Mouse (Mus musculus): ENCODE measurements around the gene Il2rg. TPM values are rescaled to one million over a fixed set of nuclear protein-coding genes. Genes with fewer than 3 reads are reported as not detected.

Il2rg gene
- polyA plus RNA-seq, 1 experiment from 2014 or later, result 16.9 TPM

DNA sequence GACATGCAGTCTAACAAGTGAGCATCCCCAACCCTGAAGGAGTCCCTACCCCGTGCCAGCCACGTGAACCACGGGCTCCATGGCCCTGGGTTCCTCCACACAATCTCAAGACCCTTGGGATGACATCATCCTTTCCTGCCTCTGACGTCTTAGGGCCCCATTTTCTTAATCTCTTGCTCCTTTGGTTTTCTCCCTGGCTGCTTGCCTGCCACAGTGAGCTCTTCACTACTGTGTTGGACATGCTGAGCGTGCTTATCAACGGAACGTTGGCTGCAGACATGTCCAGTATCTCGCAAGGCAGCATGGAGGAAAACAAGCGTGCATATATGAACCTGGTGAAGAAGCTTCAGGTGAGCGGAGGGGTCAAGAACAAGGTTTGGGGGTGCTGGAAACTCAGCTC, 22.1 kb upstream of the Il2rg start:
- Histone ChIP-seq H3K27ac (ENCODE audit: low read depth, low read length) (peak overlapping the region; percentile 25; the same call in 1 of the 2 replicates), H3K9me3 (ENCODE audit: control insufficient read depth, low read length) (no peaks in the 10 kb centered on the region), H3K27me3 (replicated peaks; ENCODE audit: control insufficient read depth, insufficient read depth, low read length) (no peaks in the 10 kb centered on the region; the same call in 1 of the 2 replicates), H3K9ac (ENCODE audit: low read depth, low read length) (no peak overlapping the region), H3K4me1 (replicated peaks; ENCODE audit: control insufficient read depth, insufficient read depth, low read length) (peaks cover 8% of the 10 kb centered on the region; the same call in 1 of the 2 replicates), H3K4me2 (no peak overlapping the region), H3K36me3 (ENCODE audit: control insufficient read depth, insufficient read depth, low read length) (peaks cover 32% of the 10 kb centered on the region), H3K4me3 (ENCODE audit: low read depth, low read length) (no peak overlapping the region)
- ATAC-seq (replicated peaks; ENCODE audit: low FRiP score), result peak; percentile 42
- WGBS, result 72% methylated on average over 10 of the region's 10 CpGs
- no peak for DNase-seq (ENCODE audit: low spot score)

- H3K4me3 ChIP-seq (ENCODE audit: low read depth, low read length), result no peak overlapping the region
- H3K4me1 ChIP-seq (replicated peaks; ENCODE audit: control insufficient read depth, insufficient read depth, low read length), result peaks cover 8% of the 10 kb centered on the region; the same call in 1 of the 2 replicates
- peaks cover 32% of the 10 kb centered on the region for H3K36me3 ChIP-seq (ENCODE audit: control insufficient read depth, insufficient read depth, low read length)
- WGBS, result 86% methylated on average over 7 of the region's 7 CpGs
- no peak for ATAC-seq (replicated peaks; ENCODE audit: low FRiP score)
- no peak overlapping the region for H3K4me2 ChIP-seq
- H3K27me3 ChIP-seq (replicated peaks; ENCODE audit: control insufficient read depth, insufficient read depth, low read length), result no peaks in the 10 kb centered on the region; the same call in 1 of the 2 replicates
- no peak for DNase-seq (ENCODE audit: low spot score)
- no peaks in the 10 kb centered on the region for H3K9me3 ChIP-seq (ENCODE audit: control insufficient read depth, low read length)
- H3K9ac ChIP-seq (ENCODE audit: low read depth, low read length), result no peak overlapping the region
- peak overlapping the region; percentile 84; the same call in 1 of the 2 replicates for H3K27ac ChIP-seq (ENCODE audit: low read depth, low read length)
Observed at GRCm38 (mm10) chrX:101289037-101289436, 21.0 kb upstream of the Il2rg start.

GRCm38 (mm10) chrX:101288432-101288831, 20.4 kb upstream of the Il2rg start:
- no peak overlapping the region for H3K4me3 ChIP-seq (ENCODE audit: low read depth, low read length)
- peaks cover 8% of the 10 kb centered on the region; the same call in 1 of the 2 replicates for H3K4me1 ChIP-seq (replicated peaks; ENCODE audit: control insufficient read depth, insufficient read depth, low read length)
- H3K36me3 ChIP-seq (ENCODE audit: control insufficient read depth, insufficient read depth, low read length), result peaks cover 30% of the 10 kb centered on the region
- H3K27ac ChIP-seq (ENCODE audit: low read depth, low read length), result peak overlapping the region; percentile 84
- DNase-seq (ENCODE audit: low spot score) (no peak), ATAC-seq (replicated peaks; ENCODE audit: low FRiP score) (no peak)
- no peaks in the 10 kb centered on the region for H3K9me3 ChIP-seq (ENCODE audit: control insufficient read depth, low read length)
- 84% methylated on average over 6 of the region's 6 CpGs for whole genome bisulfite sequencing
- H3K27me3 ChIP-seq (replicated peaks; ENCODE audit: control insufficient read depth, insufficient read depth, low read length), result no peaks in the 10 kb centered on the region; the same call in none of the 2 replicates
- peak overlapping the region; percentile 13 for H3K4me2 ChIP-seq
- peak overlapping the region; percentile 25; the same call in 1 of the 2 replicates for H3K9ac ChIP-seq (ENCODE audit: low read depth, low read length)

DNA sequence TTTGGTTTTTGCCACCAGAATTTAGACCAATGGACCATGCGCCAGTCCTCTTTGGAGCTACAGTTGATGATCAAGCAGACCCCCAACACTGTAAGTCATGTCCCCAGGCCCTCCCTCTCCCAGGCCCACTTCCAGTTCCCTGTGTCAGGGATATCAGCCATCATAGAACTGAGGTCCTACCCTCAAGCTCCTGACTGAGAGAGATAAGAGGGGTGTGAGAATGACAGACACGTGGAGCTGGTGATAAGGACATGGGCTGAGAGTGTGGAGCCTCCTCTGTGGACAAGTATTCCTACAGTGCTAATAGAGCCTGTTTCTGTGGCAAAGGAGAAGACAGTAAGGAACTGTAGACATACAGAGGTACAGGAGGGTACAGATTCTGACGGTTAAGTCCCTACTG, 19.5 kb upstream of the Il2rg start:
- Histone ChIP-seq H3K4me1 (replicated peaks; ENCODE audit: control insufficient read depth, insufficient read depth, low read length) (peaks cover 8% of the 10 kb centered on the region; the same call in 1 of the 2 replicates), H3K4me3 (ENCODE audit: low read depth, low read length) (no peak overlapping the region), H3K36me3 (ENCODE audit: control insufficient read depth, insufficient read depth, low read length) (peaks cover 31% of the 10 kb centered on the region), H3K27me3 (replicated peaks; ENCODE audit: control insufficient read depth, insufficient read depth, low read length) (peaks cover 3% of the 10 kb centered on the region), H3K4me2 (peak overlapping the region; percentile 37; the same call in 1 of the 2 replicates), H3K27ac (ENCODE audit: low read depth, low read length) (peak overlapping the region; percentile 84), H3K9ac (ENCODE audit: low read depth, low read length) (no peak overlapping the region), H3K9me3 (ENCODE audit: control insufficient read depth, low read length) (no peaks in the 10 kb centered on the region)
- DNase-seq (ENCODE audit: low spot score) (no peak), ATAC-seq (replicated peaks; ENCODE audit: low FRiP score) (peak; percentile 97)
- WGBS, result 60% methylated on average over 3 of the region's 3 CpGs

DNA sequence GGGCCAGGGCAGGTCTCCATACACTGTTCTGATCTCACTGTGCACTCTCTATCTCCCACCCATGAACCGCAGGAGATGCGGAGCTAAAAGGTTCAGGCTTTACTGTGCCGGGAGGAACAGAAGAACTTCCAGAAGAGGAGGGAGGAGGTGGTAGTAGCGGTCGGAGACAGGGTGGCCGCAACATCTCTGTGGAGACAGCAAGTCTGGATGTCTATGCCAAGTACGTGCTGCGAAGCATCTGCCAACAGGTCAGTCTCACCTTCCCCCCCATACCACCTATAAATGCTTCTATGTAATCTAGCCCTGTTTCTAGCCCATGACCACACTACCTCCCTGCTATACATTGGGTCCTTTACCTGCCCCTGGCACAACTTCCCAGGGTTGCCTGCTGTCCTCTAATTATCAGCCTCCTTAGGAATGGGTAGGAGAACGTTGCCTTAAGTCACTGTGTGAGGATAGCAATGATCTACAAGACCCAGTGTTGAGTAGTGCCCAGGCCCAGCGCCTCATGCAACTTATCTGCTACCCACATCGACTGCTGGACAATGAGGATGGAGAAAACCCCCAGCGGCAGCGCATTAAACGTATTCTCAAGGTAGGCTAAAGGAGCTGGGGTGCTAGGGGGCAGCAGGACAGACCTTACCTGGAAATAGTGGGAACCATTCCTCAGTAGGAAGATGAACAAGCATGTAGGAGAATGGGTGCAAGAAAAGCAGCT, 18.1 kb upstream of the Il2rg start:
- peaks cover 3% of the 10 kb centered on the region for H3K27me3 ChIP-seq (replicated peaks; ENCODE audit: control insufficient read depth, insufficient read depth, low read length)
- no peak overlapping the region for H3K4me2 ChIP-seq
- H3K9me3 ChIP-seq (ENCODE audit: control insufficient read depth, low read length), result no peaks in the 10 kb centered on the region
- no peak overlapping the region for H3K27ac ChIP-seq (ENCODE audit: low read depth, low read length)
- no peak for DNase-seq (ENCODE audit: low spot score)
- peaks cover 26% of the 10 kb centered on the region; the same call in 1 of the 2 replicates for H3K36me3 ChIP-seq (ENCODE audit: control insufficient read depth, insufficient read depth, low read length)
- no peak overlapping the region for H3K9ac ChIP-seq (ENCODE audit: low read depth, low read length)
- no peak overlapping the region for H3K4me3 ChIP-seq (ENCODE audit: low read depth, low read length)
- 87% methylated on average over 14 of the region's 14 CpGs for WGBS
- no peak for ATAC-seq (replicated peaks; ENCODE audit: low FRiP score)
- peaks cover 8% of the 10 kb centered on the region; the same call in 1 of the 2 replicates for H3K4me1 ChIP-seq (replicated peaks; ENCODE audit: control insufficient read depth, insufficient read depth, low read length)

DNA sequence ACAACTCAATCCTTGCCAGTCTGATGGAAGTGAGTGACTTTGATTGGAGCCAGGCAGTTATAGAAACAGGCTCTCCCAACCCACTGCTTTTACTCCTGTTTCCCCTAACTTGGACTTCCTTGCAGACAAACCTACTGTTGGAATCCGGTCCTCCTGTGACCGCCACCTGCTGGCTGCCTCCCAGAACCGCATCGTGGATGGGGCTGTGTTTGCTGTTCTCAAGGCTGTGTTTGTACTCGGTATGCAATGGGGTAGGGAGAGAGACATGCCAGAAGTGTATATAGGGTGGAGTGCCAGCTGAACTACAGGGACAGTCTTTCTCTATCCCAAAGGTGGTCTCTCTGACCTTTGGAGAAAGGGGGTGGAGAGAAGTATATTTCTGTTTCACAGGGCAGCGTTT, 17.5 kb upstream of the Il2rg start:
- Histone ChIP-seq H3K36me3 (ENCODE audit: control insufficient read depth, insufficient read depth, low read length) (peaks cover 24% of the 10 kb centered on the region; the same call in 1 of the 2 replicates), H3K4me3 (ENCODE audit: low read depth, low read length) (no peak overlapping the region), H3K4me1 (replicated peaks; ENCODE audit: control insufficient read depth, insufficient read depth, low read length) (peaks cover 8% of the 10 kb centered on the region; the same call in 1 of the 2 replicates), H3K9ac (ENCODE audit: low read depth, low read length) (no peak overlapping the region), H3K27ac (ENCODE audit: low read depth, low read length) (no peak overlapping the region), H3K9me3 (ENCODE audit: control insufficient read depth, low read length) (no peaks in the 10 kb centered on the region), H3K27me3 (replicated peaks; ENCODE audit: control insufficient read depth, insufficient read depth, low read length) (peaks cover 3% of the 10 kb centered on the region), H3K4me2 (no peak overlapping the region)
- no peak for DNase-seq (ENCODE audit: low spot score)
- WGBS, result 39% methylated on average over 6 of the region's 6 CpGs
- ATAC-seq (replicated peaks; ENCODE audit: low FRiP score), result no peak

GRCm38 (mm10) chrX:101282813-101283212, 14.8 kb upstream of the Il2rg start:
- WGBS, result 86% methylated on average over 6 of the region's 6 CpGs
- Histone ChIP-seq H3K4me3 (ENCODE audit: low read depth, low read length) (no peak overlapping the region), H3K27ac (ENCODE audit: low read depth, low read length) (no peak overlapping the region), H3K4me1 (replicated peaks; ENCODE audit: control insufficient read depth, insufficient read depth, low read length) (peaks cover 2% of the 10 kb centered on the region; the same call in 1 of the 2 replicates), H3K9ac (ENCODE audit: low read depth, low read length) (no peak overlapping the region), H3K27me3 (replicated peaks; ENCODE audit: control insufficient read depth, insufficient read depth, low read length) (peaks cover 3% of the 10 kb centered on the region), H3K4me2 (no peak overlapping the region), H3K36me3 (ENCODE audit: control insufficient read depth, insufficient read depth, low read length) (peaks cover 19% of the 10 kb centered on the region; the same call in 1 of the 2 replicates), H3K9me3 (ENCODE audit: control insufficient read depth, low read length) (no peaks in the 10 kb centered on the region)
- ATAC-seq (replicated peaks; ENCODE audit: low FRiP score) (no peak), DNase-seq (ENCODE audit: low spot score) (no peak)

GRCm38 (mm10) chrX:101273875-101274738, 6.1 kb upstream of the Il2rg start, which contains the start of gene Med12:
Gene Med12, plus strand, starts transcription at chrX:101274030.
- DNase-seq (ENCODE audit: low spot score), result peak; percentile 84
- WGBS, result 15% methylated on average over 52 of the region's 54 CpGs
- H3K4me3 ChIP-seq (ENCODE audit: low read depth, low read length), result peak within 1 kb of the TSS; percentile 64
- no peaks in the 10 kb centered on the region; the same call in none of the 2 replicates for H3K27me3 ChIP-seq (replicated peaks; ENCODE audit: control insufficient read depth, insufficient read depth, low read length)
- ATAC-seq (replicated peaks; ENCODE audit: low FRiP score), result peak; percentile 97
- H3K36me3 ChIP-seq (ENCODE audit: control insufficient read depth, insufficient read depth, low read length), result peaks cover 6% of the 10 kb centered on the region; the same call in 1 of the 2 replicates
- peak within 1 kb of the TSS; percentile 75 for H3K27ac ChIP-seq (ENCODE audit: low read depth, low read length)
- no peaks in the 10 kb centered on the region for H3K9me3 ChIP-seq (ENCODE audit: control insufficient read depth, low read length)
- H3K4me2 ChIP-seq, result peak within 1 kb of the TSS; percentile 61
- H3K9ac ChIP-seq (ENCODE audit: low read depth, low read length), result peak within 1 kb of the TSS; percentile 80
- no peaks in the 10 kb centered on the region for H3K4me1 ChIP-seq (replicated peaks; ENCODE audit: control insufficient read depth, insufficient read depth, low read length)
